Mouse (Mus musculus): Measurements from ENCODE around the gene Wbp4.
"Not testable (repeated sequence)": the region's sequence is repeated elsewhere in the genome, so short reads cannot be mapped to it uniquely, and the experiment has no call there.

Gene Wbp4

GRCm38 (mm10) chr14:79507846-79508245, 26.5 kb upstream of the Wbp4 start:
- no peak for DNase-seq

GRCm38 (mm10) chr14:79506207-79506606, 24.9 kb upstream of the Wbp4 start:
- DNase-seq: no peak

GRCm38 (mm10) chr14:79504246-79505006, 23.1 kb upstream of the Wbp4 start:
- DNase-seq: no peak

GRCm38 (mm10) chr14:79503371-79504075, 22.2 kb upstream of the Wbp4 start:
- no peak for DNase-seq

GRCm38 (mm10) chr14:79500756-79501155, 19.4 kb upstream of the Wbp4 start:
- no peak for DNase-seq

- no peak for DNase-seq
Observed at GRCm38 (mm10) chr14:79499326-79499725, 18.0 kb upstream of the Wbp4 start.

- DNase-seq: no peak
Observed at GRCm38 (mm10) chr14:79494349-79494748, 13.0 kb upstream of the Wbp4 start.

- no peak for DNase-seq
Observed at GRCm38 (mm10) chr14:79490246-79490645, 8.9 kb upstream of the Wbp4 start.

GRCm38 (mm10) chr14:79489150-79489549, 7.8 kb upstream of the Wbp4 start:
- no peak for DNase-seq

- no peak for DNase-seq
Observed at GRCm38 (mm10) chr14:79488531-79488930, 7.2 kb upstream of the Wbp4 start.

GRCm38 (mm10) chr14:79486993-79487731, 5.8 kb upstream of the Wbp4 start:
- peak in 1 of 2 experiments; percentile 32 for DNase-seq

- DNase-seq: no peak
Observed at GRCm38 (mm10) chr14:79486617-79486992, 5.3 kb upstream of the Wbp4 start.

GRCm38 (mm10) chr14:79483611-79484120, 2.3 kb upstream of the Wbp4 start:
- no peak for DNase-seq

- no peak for DNase-seq
Observed at GRCm38 (mm10) chr14:79482747-79483355, 1.5 kb upstream of the Wbp4 start.

GRCm38 (mm10) chr14:79482251-79482661, 936 bp upstream of the Wbp4 start:
- peak in 1 of 2 experiments; percentile 15 for DNase-seq

GRCm38 (mm10) chr14:79480624-79481338, 539 bp downstream of the Wbp4 start, which contains the start of gene Elf1:
Gene Elf1 (plus strand): TSS chr14:79481194.
- DNase-seq: peak; percentile 93 to 95

GRCm38 (mm10) chr14:79473384-79473783, 7.9 kb downstream of the Wbp4 start:
- no peak for DNase-seq

- DNase-seq: peak; percentile 42 to 48
Observed at GRCm38 (mm10) chr14:79467621-79468020, 13.7 kb downstream of the Wbp4 start.

- DNase-seq: no peak
Observed at GRCm38 (mm10) chr14:79465623-79466022, 15.7 kb downstream of the Wbp4 start.

GRCm38 (mm10) chr14:79460988-79461387, 20.3 kb downstream of the Wbp4 start:
- peak in 1 of 2 experiments; percentile 24 for DNase-seq

GRCm38 (mm10) chr14:79460401-79460800, 20.9 kb downstream of the Wbp4 start:
- peak in 1 of 2 experiments; percentile 14 for DNase-seq

GRCm38 (mm10) chr14:79452591-79452934, 28.8 kb downstream of the Wbp4 start:
- not testable (repeated sequence) for DNase-seq
